Mouse (Mus musculus) erythroblast, embryonic 14.5 days (primary cell): Measurements from ENCODE around the gene Sdccag8. TPM values are rescaled to one million over a fixed set of nuclear protein-coding genes. Genes with fewer than 3 reads are reported as not detected.

Experiments
- H3K27me3 ChIP-seq: 2 replicates; pipeline ENCODE4 v1.6.1; 2012; ENCODE audit warnings: inconsistent platforms; ENCODE audit not compliant: control insufficient read depth
- H3K36me3 ChIP-seq: 2 replicates; pipeline ENCODE4 v1.6.1; 2012; ENCODE audit warnings: mild to moderate bottlenecking, inconsistent platforms; ENCODE audit not compliant: control insufficient read depth
- H3K4me1 ChIP-seq: 2 replicates; pipeline ENCODE4 v1.6.1; 2012; ENCODE audit warnings: inconsistent platforms; ENCODE audit not compliant: control insufficient read depth
- H3K4me3 ChIP-seq: replicated peaks from 2 replicates; pipeline ENCODE3; 2012; ENCODE audit warnings: moderate library complexity, mild to moderate bottlenecking, inconsistent platforms
- H3K9me3 ChIP-seq: 2 replicates; pipeline ENCODE4 v1.6.1; 2012; ENCODE audit warnings: low read length, inconsistent platforms, mixed read lengths; ENCODE audit not compliant: control insufficient read depth
- GATA1 ChIP-seq: IDR thresholded peaks from 2 replicates; pipeline ENCODE4 v1.6.1; 2012; ENCODE audit warnings: low read length, inconsistent platforms, mixed read lengths
- TAL1 ChIP-seq: IDR thresholded peaks from 3 replicates; pipeline ENCODE4 v1.6.1; 2012; ENCODE audit warnings: low read length, inconsistent platforms, mixed read lengths
- polyA plus RNA-seq: library from polyadenylated mRNA; stranded (reverse); fragments of >175 nt; gene quantifications from 2 replicates; pipeline ENCODE4 v1.2.3, GENCODE M21; 2012

The Sdccag8 gene
- polyA plus RNA-seq, 1 experiment: 0.35 TPM

- no peaks in the 10 kb centered on the region for H3K4me1 ChIP-seq
- no peaks in the 10 kb centered on the region for H3K9me3 ChIP-seq
- no peaks in the 10 kb centered on the region for H3K27me3 ChIP-seq
- H3K4me3 ChIP-seq: no peak overlapping the region
- TF ChIP-seq GATA1: no peak
- no peak for TF ChIP-seq TAL1
- H3K36me3 ChIP-seq: peaks cover 2% of the 10 kb centered on the region; the same call in 1 of the 2 replicates
These were observed 38.5 kb downstream of the Sdccag8 start for GRCm38 (mm10) chr1:176852813-176853590.

- no peak for TF ChIP-seq TAL1
- no peak for TF ChIP-seq GATA1
- Histone ChIP-seq H3K36me3 (no peaks in the 10 kb centered on the region), H3K4me3 (no peak overlapping the region), H3K4me1 (no peaks in the 10 kb centered on the region), H3K27me3 (no peaks in the 10 kb centered on the region), H3K9me3 (no peaks in the 10 kb centered on the region)
These were observed 47.7 kb downstream of the Sdccag8 start for GRCm38 (mm10) chr1:176861981-176862644.

- no peaks in the 10 kb centered on the region for H3K9me3 ChIP-seq
- no peaks in the 10 kb centered on the region; the same call in 1 of the 2 replicates for H3K36me3 ChIP-seq
- TF ChIP-seq GATA1: no peak
- H3K4me3 ChIP-seq: no peak overlapping the region
- no peaks in the 10 kb centered on the region for H3K27me3 ChIP-seq
- no peaks in the 10 kb centered on the region for H3K4me1 ChIP-seq
These were observed 56.0 kb downstream of the Sdccag8 start for GRCm38 (mm10) chr1:176870501-176870900.

GRCm38 (mm10) chr1:176871975-176872374 lies 57.5 kb downstream of the Sdccag8 start:
- TF ChIP-seq GATA1 (no peak), TAL1 (no peak)
- Histone ChIP-seq H3K9me3 (no peaks in the 10 kb centered on the region), H3K27me3 (no peaks in the 10 kb centered on the region), H3K4me1 (no peaks in the 10 kb centered on the region), H3K4me3 (no peak overlapping the region), H3K36me3 (no peaks in the 10 kb centered on the region; the same call in 1 of the 2 replicates)

DNA sequence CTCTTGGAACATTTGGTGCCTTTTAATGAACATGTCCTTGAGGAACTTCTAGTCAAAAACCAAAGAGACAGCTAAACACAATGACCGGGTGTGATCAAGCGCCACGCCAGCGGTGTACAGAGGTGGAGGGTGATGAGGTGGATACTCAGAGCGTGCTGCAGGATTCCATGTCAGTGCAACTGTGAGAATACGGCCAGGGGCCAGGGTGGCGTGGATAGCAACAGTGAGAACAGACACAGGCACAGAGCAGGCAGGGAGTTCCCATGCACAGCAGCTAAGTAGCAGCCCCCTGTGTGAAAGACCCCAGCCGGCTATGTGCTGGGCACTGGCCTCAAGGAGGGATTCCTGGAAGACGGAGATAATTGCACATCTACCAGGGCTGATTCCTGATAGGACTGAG lies 59.0 kb downstream of the Sdccag8 start:
- TF ChIP-seq GATA1 (no peak), TAL1 (no peak)
- H3K36me3 ChIP-seq: no peaks in the 10 kb centered on the region; the same call in 1 of the 2 replicates
- no peaks in the 10 kb centered on the region for H3K4me1 ChIP-seq

DNA sequence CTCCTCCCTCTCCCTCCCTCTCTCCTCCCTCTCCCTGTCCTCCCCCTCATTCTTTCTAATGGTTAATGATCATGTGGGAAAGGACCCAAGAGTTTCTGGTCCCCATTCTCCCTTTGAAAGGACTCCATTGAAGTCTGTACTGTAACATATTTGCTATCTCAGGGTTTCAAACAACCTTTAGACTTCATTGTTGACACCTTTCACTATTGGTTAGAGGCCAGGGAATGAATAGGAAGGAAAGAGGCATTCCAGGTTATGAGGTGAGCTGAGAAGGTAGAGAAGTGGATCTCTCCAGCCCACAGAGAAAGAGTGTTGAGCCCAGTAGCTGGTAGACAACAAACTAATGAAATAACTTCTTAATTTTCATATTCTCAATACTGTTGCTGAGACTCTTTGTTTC lies 59.7 kb downstream of the Sdccag8 start:
- Histone ChIP-seq H3K9me3 (no peaks in the 10 kb centered on the region), H3K27me3 (no peaks in the 10 kb centered on the region), H3K4me1 (no peaks in the 10 kb centered on the region), H3K36me3 (no peaks in the 10 kb centered on the region; the same call in 1 of the 2 replicates), H3K4me3 (no peak overlapping the region)
- TF ChIP-seq GATA1 (no peak), TAL1 (no peak)

More for the DNA sequence above, 59.0 kb downstream of the Sdccag8 start:
- Histone ChIP-seq H3K9me3 (no peaks in the 10 kb centered on the region), H3K27me3 (no peaks in the 10 kb centered on the region), H3K4me3 (no peak overlapping the region)

GRCm38 (mm10) chr1:176877756-176878155 lies 63.3 kb downstream of the Sdccag8 start:
- no peaks in the 10 kb centered on the region for H3K27me3 ChIP-seq
- H3K4me3 ChIP-seq: no peak overlapping the region
- H3K9me3 ChIP-seq: no peaks in the 10 kb centered on the region
- H3K4me1 ChIP-seq: no peaks in the 10 kb centered on the region
- H3K36me3 ChIP-seq: no peaks in the 10 kb centered on the region; the same call in 1 of the 2 replicates
- TF ChIP-seq TAL1: no peak
- no peak for TF ChIP-seq GATA1

GRCm38 (mm10) chr1:176879005-176879404 lies 64.5 kb downstream of the Sdccag8 start:
- TF ChIP-seq GATA1: no peak
- TF ChIP-seq TAL1: no peak
- no peaks in the 10 kb centered on the region for H3K4me1 ChIP-seq
- H3K4me3 ChIP-seq: no peak overlapping the region
- H3K9me3 ChIP-seq: no peaks in the 10 kb centered on the region
- no peaks in the 10 kb centered on the region for H3K27me3 ChIP-seq
- H3K36me3 ChIP-seq: no peaks in the 10 kb centered on the region; the same call in 1 of the 2 replicates

- H3K27me3 ChIP-seq: no peaks in the 10 kb centered on the region
- H3K36me3 ChIP-seq: no peaks in the 10 kb centered on the region; the same call in 1 of the 2 replicates
- no peaks in the 10 kb centered on the region for H3K9me3 ChIP-seq
- no peak overlapping the region for H3K4me3 ChIP-seq
- H3K4me1 ChIP-seq: no peaks in the 10 kb centered on the region
- TF ChIP-seq TAL1 (no peak), GATA1 (no peak)
These were observed 65.2 kb downstream of the Sdccag8 start for GRCm38 (mm10) chr1:176879614-176880013.
